Mouse (Mus musculus) mammary gland, adult 2 months (tissue): ENCODE results near the gene Sdc3. TPM values are rescaled to one million over a fixed set of nuclear protein-coding genes. Genes with fewer than 3 reads are reported as not detected.

Experiments
- polyA plus RNA-seq: library from polyadenylated mRNA; depleted of rRNA; stranded (reverse); fragments of >200 nt; gene quantifications from 2 replicates; pipeline ENCODE4 v1.2.3, GENCODE M21; 2012; ENCODE audit warnings: low replicate concordance; rRNA removed

The Sdc3 gene
- 68.5 and 127 TPM in 2 replicates for polyA plus RNA-seq

DNA sequence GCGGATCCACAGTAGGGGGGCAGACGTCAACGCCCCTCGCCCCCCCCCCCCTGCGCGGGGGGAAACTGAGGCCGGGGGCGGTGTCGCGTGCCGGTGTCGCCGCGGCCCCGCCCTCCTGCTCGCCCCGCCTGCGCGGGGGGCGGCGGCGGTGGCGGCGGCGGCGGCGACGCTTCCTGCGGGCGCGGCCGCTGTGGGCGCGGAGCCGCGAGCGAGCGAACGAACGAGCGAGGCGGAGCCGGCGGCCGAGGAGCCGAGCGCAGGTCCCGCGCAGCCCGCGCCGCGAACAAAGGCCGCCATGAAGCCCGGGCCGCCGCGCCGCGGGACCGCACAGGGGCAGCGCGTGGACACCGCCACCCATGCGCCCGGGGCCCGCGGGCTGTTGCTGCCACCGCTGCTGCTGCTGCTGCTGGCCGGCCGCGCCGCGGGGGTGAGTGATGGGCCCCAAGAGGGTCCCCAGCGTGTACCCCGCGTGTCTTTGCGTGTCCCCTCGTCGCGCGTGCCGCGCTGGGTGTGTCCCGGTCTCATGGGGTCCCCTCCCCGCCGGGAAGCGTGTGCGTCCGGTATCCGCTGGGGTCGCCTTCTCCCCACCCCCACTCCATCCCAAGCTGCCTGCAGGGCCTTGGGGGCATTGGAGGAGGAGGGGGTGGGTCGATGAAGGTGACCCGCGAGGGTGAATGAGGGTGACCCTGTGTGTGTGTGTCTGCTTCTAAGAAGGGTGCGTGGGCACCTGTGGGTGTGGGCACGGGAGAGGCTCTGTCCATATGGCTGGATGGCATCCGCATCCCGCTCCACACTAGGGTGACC lies at the start of gene Sdc3:
Sdc3 (plus strand) TSS at position 162 of the 804 bp plus-strand sequence.

Other genes starting within 250 kb of the Sdc3 start
- gene Nkain1, start 218.4 kb upstream of the Sdc3 start, polyA plus RNA-seq, result 6.7 and 15.2 TPM in 2 replicates
- gene Pum1, start 129.2 kb upstream of the Sdc3 start, polyA plus RNA-seq, result 54.6 and 60.4 TPM in 2 replicates
- gene Laptm5, start 120.6 kb downstream of the Sdc3 start, polyA plus RNA-seq, result 488 and 568 TPM in 2 replicates
- 0.06 TPM in 1 of 2 replicates, not detected in the other for gene Matn1, start 151.8 kb downstream of the Sdc3 start, polyA plus RNA-seq